Mouse (Mus musculus): ENCODE measurements around the gene Spink4. TPM values are rescaled to one million over a fixed set of nuclear protein-coding genes. Genes with fewer than 3 reads are reported as not detected.

Gene Spink4
- polyA plus RNA-seq, 1 experiment from 2014 or later, result not detected

DNA sequence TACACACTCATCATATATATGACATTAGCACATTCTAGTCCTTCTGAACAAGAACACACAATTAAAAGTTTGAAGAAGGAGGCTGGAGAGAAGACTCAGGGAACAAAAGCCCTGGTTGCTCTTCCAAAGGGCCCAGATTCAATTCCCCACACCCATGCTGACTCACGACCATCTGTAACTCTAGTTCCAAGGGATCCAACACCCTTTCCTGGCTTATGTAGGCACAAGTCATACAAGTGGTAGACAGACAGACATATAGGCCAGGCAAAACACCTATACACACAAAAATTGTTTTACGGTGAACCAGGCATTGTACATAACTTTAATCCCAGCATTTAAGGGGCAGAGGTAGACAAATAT is 34.7 kb upstream of the Spink4 start:
- H3K9ac ChIP-seq, result no peak overlapping the region
- H3K4me1 ChIP-seq, result no peaks in the 10 kb centered on the region
- H3K27ac ChIP-seq, result no peak overlapping the region
- H3K9me3 ChIP-seq, result no peaks in the 10 kb centered on the region
- no peaks in the 10 kb centered on the region for H3K36me3 ChIP-seq
- no peak overlapping the region for H3K4me2 ChIP-seq (replicated peaks)
- no peak for ATAC-seq (ENCODE audit: insufficient number of reproducible peaks, insufficient read depth, low FRiP score, low TSS enrichment)
- H3K27me3 ChIP-seq, result no peaks in the 10 kb centered on the region
- no peak overlapping the region for H3K4me3 ChIP-seq
- 80% methylated on average over 2 of the region's 2 CpGs for WGBS

DNA sequence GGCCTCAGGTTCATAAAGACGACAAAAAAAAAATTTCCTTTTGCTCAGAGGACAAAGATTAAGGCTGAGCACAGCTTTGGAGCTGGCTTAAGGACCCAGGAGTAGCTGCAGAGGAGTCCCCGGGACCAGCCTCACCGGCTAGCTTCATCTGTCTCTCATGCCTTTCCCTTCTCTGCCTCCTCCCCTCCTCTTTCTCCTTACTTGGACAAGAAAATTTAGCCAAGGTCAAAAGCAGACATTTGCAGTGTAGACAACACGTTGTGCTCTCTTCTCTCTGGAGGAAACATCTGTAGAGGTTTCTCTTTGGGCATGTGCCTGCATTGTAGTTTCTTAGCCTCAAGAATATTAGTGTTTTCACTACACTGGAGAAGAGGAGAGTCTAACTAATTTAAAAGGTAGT is 34.0 kb upstream of the Spink4 start:
- no peak for ATAC-seq (ENCODE audit: insufficient number of reproducible peaks, insufficient read depth, low FRiP score, low TSS enrichment)
- Histone ChIP-seq H3K4me2 (replicated peaks) (no peak overlapping the region), H3K4me3 (no peak overlapping the region), H3K4me1 (no peaks in the 10 kb centered on the region), H3K9ac (no peak overlapping the region), H3K9me3 (no peaks in the 10 kb centered on the region), H3K27me3 (no peaks in the 10 kb centered on the region), H3K36me3 (no peaks in the 10 kb centered on the region), H3K27ac (no peak overlapping the region)
- 74% methylated on average over 4 of the region's 4 CpGs for WGBS

DNA sequence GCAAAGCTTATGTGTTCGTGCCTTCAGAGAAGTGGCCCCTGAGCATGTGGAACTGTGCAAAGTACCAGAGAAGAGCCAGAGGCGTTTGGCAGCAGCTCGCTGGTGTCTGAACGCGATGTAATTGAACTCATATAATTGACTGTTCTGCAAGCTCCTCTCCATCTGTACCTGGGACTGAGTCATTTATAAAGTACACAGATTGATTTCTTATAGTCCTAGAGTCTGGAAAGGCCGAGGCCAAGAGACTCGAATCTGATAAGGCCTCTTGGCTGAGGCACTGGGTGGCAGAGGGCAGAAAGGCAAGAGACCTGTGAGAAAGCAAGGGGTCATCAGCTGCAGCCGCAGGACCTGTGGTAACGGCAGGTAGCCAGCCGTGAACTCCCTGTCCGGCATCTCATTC is 31.0 kb upstream of the Spink4 start:
- Histone ChIP-seq H3K4me3 (no peak overlapping the region), H3K36me3 (no peaks in the 10 kb centered on the region), H3K9ac (no peak overlapping the region), H3K4me1 (no peaks in the 10 kb centered on the region), H3K9me3 (no peaks in the 10 kb centered on the region), H3K27ac (no peak overlapping the region), H3K4me2 (replicated peaks) (no peak overlapping the region), H3K27me3 (no peaks in the 10 kb centered on the region)
- 78% methylated on average over 11 of the region's 11 CpGs for WGBS
- no peak for ATAC-seq (ENCODE audit: insufficient number of reproducible peaks, insufficient read depth, low FRiP score, low TSS enrichment)

DNA sequence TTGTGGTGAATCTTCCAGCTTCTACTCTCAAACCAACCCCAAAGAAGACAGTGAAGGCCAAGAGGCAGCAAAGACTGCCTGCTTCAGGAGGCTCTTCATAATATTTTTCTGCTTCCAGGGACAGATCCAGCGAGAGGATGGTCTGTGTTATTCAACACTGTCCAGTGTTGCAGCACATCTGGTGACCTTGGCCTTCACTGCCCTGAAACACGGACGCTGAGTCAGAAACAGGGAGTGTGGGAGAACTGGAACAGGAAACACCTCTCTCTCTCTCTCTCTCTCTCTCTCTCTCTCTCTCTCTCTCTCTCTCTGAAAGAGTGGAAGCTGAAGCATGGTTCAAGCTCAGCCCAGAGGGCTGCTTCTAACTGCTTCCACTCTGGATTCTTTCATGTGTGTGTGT is 30.6 kb upstream of the Spink4 start:
- H3K27me3 ChIP-seq, result no peaks in the 10 kb centered on the region
- ATAC-seq (ENCODE audit: insufficient number of reproducible peaks, insufficient read depth, low FRiP score, low TSS enrichment), result no peak
- no peak overlapping the region for H3K4me3 ChIP-seq
- no peak overlapping the region for H3K9ac ChIP-seq
- no peaks in the 10 kb centered on the region for H3K9me3 ChIP-seq
- H3K27ac ChIP-seq, result no peak overlapping the region
- WGBS, result 35% methylated on average over 3 of the region's 3 CpGs
- H3K36me3 ChIP-seq, result no peaks in the 10 kb centered on the region
- H3K4me2 ChIP-seq (replicated peaks), result no peak overlapping the region
- H3K4me1 ChIP-seq, result no peaks in the 10 kb centered on the region

DNA sequence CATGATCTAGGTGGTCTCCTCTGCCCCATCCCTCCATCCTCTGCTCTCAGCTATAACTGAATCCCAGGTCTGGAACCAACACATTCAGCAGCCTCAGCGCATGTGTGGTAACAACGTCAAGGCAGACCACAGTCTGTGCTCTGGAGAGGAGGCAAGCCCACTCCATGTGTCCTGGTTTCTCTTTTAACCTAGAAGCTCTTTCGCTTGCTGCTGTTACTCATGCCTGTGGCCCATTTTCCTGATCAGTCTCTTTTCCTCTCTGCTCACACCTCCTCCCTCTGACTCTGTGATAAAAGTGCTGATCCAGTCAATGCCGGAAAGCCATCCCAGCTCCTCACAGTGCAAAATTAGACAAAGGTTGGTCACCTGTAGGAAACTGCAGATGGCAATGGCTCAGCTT is 29.9 kb upstream of the Spink4 start:
- no peaks in the 10 kb centered on the region for H3K4me1 ChIP-seq
- H3K4me2 ChIP-seq (replicated peaks), result no peak overlapping the region
- no peak overlapping the region for H3K27ac ChIP-seq
- 90% methylated on average over 4 of the region's 4 CpGs for WGBS
- H3K9ac ChIP-seq, result no peak overlapping the region
- ATAC-seq (ENCODE audit: insufficient number of reproducible peaks, insufficient read depth, low FRiP score, low TSS enrichment), result no peak
- H3K27me3 ChIP-seq, result no peaks in the 10 kb centered on the region
- no peaks in the 10 kb centered on the region for H3K36me3 ChIP-seq
- no peak overlapping the region for H3K4me3 ChIP-seq
- no peaks in the 10 kb centered on the region for H3K9me3 ChIP-seq

DNA sequence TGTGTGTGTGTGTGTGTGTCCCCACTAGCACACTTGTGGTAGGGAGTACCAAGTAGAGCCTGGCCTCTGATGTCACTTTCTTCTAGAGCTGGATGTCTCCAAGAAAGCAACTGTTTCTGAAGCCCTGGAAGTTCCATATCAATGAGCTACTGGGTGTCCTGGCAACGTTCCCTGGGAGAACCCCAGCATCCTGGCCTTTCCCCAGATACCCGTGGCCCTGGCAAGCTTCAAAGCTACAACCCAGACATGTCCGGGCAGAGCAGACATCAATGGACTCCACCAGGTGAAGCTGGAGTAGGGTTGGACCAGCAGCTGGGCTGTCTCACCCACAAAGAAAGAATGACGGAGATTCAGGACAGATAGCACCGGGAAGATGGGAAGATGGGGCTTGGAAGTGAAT is 28.6 kb upstream of the Spink4 start:
- no peaks in the 10 kb centered on the region for H3K9me3 ChIP-seq
- no peak for ATAC-seq (ENCODE audit: insufficient number of reproducible peaks, insufficient read depth, low FRiP score, low TSS enrichment)
- H3K27me3 ChIP-seq, result no peaks in the 10 kb centered on the region
- H3K27ac ChIP-seq, result no peak overlapping the region
- no peak overlapping the region for H3K9ac ChIP-seq
- H3K4me1 ChIP-seq, result no peaks in the 10 kb centered on the region
- H3K4me3 ChIP-seq, result no peak overlapping the region
- no peak overlapping the region for H3K4me2 ChIP-seq (replicated peaks)
- 80% methylated on average over 5 of the region's 5 CpGs for WGBS
- no peaks in the 10 kb centered on the region for H3K36me3 ChIP-seq

DNA sequence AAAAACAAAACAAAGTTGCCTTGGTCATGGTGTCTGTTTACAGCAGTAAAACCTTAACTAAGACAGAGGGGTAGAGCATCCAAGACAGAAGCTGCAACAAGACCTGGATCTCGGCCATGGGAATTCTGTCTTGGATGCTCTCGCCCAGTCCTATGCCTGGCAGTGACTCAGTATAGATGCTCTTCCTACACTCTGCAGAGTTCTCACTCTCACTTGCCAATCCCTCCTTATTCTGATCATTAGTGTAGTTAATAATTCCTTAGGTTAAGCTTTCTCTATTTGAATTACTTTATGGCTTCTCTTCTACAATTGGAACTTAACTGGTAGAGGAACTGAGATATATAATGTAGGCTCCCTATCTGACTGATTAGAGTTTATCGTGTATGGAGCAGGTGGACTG is 24.7 kb upstream of the Spink4 start:
- WGBS, result 97% methylated on average over 3 of the region's 3 CpGs
- no peaks in the 10 kb centered on the region for H3K9me3 ChIP-seq
- no peak overlapping the region for H3K4me2 ChIP-seq (replicated peaks)
- no peaks in the 10 kb centered on the region for H3K36me3 ChIP-seq
- no peaks in the 10 kb centered on the region for H3K27me3 ChIP-seq
- no peak overlapping the region for H3K27ac ChIP-seq
- H3K4me1 ChIP-seq, result no peaks in the 10 kb centered on the region
- no peak for ATAC-seq (ENCODE audit: insufficient number of reproducible peaks, insufficient read depth, low FRiP score, low TSS enrichment)
- H3K4me3 ChIP-seq, result no peak overlapping the region
- no peak overlapping the region for H3K9ac ChIP-seq

DNA sequence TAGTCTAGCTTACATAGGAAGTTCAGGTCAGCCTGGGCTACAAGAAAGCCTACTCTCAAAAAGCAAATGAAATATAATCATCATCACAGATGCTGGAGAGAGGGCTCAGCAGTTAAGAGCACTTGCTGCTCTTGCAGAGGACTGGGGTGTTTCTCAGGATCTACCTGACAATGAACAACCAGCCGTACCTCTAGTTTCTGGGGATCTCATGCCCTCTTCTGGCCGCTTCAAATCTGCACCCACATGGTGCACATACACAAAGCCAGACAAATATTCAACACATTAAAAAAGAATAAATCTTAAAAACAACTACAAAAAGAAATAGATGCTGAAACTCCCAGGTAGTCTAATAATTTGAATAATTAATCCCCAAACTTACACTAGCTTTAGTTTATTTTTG is 24.2 kb upstream of the Spink4 start:
- 87% methylated on average over 2 of the region's 2 CpGs for whole genome bisulfite sequencing
- no peak overlapping the region for H3K4me3 ChIP-seq
- H3K36me3 ChIP-seq, result no peaks in the 10 kb centered on the region

DNA sequence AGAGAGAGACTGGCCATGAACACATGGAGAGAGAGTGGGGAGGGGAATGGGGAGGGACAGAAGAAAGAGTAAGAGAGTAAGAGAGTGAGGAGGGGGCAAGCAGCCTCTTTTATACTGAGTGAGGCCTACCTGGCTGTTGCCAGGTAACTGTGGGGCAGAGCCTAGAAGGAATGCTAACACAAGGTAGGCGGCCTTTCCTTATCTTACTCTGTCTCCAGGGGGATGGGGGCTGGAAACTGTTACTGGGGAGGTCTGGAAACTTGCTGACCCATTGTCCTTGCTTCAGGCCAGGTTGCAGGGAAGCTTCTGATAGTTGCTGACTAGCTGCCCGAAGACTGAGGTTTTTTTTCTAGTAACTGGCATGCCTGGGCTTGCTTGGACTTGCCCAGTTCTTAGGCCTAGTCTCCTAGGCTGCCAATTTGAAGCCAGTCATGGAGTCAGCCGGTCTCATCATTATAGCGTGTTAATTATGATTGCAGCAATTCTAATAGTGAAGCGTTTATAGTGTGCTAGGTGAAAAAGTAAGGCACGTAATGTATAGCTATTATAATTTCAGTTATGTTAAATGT is 21.3 kb upstream of the Spink4 start:
- Histone ChIP-seq H3K4me1 (no peaks in the 10 kb centered on the region), H3K9ac (no peak overlapping the region), H3K4me3 (no peak overlapping the region), H3K4me2 (replicated peaks) (no peak overlapping the region), H3K36me3 (no peaks in the 10 kb centered on the region), H3K27me3 (no peaks in the 10 kb centered on the region), H3K9me3 (no peaks in the 10 kb centered on the region), H3K27ac (no peak overlapping the region)
- ATAC-seq (ENCODE audit: insufficient number of reproducible peaks, insufficient read depth, low FRiP score, low TSS enrichment), result no peak
- 78% methylated on average over 6 of the region's 6 CpGs for WGBS

More for the DNA sequence above, 24.2 kb upstream of the Spink4 start:
- no peaks in the 10 kb centered on the region for H3K9me3 ChIP-seq
- H3K9ac ChIP-seq, result no peak overlapping the region
- no peaks in the 10 kb centered on the region for H3K4me1 ChIP-seq
- no peak overlapping the region for H3K27ac ChIP-seq
- no peak overlapping the region for H3K4me2 ChIP-seq (replicated peaks)
- ATAC-seq (ENCODE audit: insufficient number of reproducible peaks, insufficient read depth, low FRiP score, low TSS enrichment), result no peak
- H3K27me3 ChIP-seq, result no peaks in the 10 kb centered on the region

DNA sequence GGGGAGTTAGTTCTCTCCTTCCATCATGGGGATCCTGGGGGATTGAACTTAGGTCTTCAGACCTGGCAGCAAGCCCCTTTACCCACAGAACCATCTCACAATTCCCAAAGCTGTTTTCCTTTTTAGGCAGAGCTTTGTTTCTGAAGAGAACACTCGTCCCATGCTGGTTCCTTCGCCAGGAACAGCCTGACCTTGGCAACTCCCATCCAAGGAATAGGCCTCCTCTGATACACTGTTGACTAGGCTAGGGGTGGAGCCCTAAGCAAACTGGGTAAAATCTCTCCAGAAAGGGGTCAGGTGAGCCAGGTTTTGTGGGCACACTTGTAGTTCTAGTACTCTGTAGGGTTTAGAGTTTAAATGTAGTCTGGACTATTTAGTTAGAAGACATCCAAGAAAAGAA is 20.6 kb upstream of the Spink4 start:
- Histone ChIP-seq H3K36me3 (no peaks in the 10 kb centered on the region), H3K4me3 (no peak overlapping the region), H3K27ac (no peak overlapping the region), H3K27me3 (no peaks in the 10 kb centered on the region), H3K9ac (no peak overlapping the region), H3K4me2 (replicated peaks) (no peak overlapping the region), H3K9me3 (no peaks in the 10 kb centered on the region), H3K4me1 (no peaks in the 10 kb centered on the region)
- WGBS, result 69% methylated on average over 2 of the region's 2 CpGs
- ATAC-seq (ENCODE audit: insufficient number of reproducible peaks, insufficient read depth, low FRiP score, low TSS enrichment), result no peak

DNA sequence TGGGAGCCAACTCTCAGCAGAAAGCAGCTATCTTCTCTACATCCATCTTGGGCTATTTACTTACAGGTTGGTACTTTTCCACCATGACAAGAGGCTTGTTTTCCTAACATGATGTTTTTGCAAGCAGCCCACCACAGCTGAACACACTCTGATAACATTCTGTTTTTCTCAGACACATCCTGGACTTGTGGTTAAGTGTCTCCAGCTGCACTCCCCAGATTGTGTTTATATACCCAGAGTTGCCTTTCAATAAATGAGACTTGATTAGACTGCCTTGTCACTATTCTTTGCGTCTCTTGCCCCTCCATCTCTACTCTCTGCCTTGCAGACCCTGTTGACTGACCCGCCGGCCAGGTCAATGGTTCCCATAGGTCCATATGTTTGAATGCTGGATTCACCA is 19.8 kb upstream of the Spink4 start:
- no peak for ATAC-seq (ENCODE audit: insufficient number of reproducible peaks, insufficient read depth, low FRiP score, low TSS enrichment)
- H3K27ac ChIP-seq, result no peak overlapping the region
- no peaks in the 10 kb centered on the region for H3K4me1 ChIP-seq
- no peak overlapping the region for H3K4me2 ChIP-seq (replicated peaks)
- no peak overlapping the region for H3K4me3 ChIP-seq
- no peak overlapping the region for H3K9ac ChIP-seq
- 92% methylated on average over 3 of the region's 3 CpGs for WGBS
- H3K9me3 ChIP-seq, result no peaks in the 10 kb centered on the region
- no peaks in the 10 kb centered on the region for H3K27me3 ChIP-seq
- H3K36me3 ChIP-seq, result no peaks in the 10 kb centered on the region

DNA sequence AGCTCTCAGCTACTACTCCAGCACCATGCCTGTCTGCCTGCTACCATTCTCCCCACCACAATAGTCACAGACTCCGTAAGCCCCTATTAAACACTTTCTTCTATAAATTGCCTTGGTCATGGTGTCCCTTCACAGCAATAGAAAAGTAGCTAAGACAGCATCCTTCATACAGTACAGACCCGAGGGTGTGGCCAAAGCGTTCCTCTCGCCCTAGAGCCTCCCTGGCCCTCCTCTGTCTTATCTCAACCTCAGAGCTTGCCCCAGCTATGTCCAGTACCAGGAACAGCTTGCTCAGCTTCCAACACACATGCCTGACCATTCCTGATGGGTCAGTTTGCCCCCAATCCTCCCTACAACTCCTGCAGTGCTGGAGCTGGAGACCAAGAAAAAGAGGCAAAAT is 19.2 kb upstream of the Spink4 start:
- no peak for ATAC-seq (ENCODE audit: insufficient number of reproducible peaks, insufficient read depth, low FRiP score, low TSS enrichment)
- no peak overlapping the region for H3K4me3 ChIP-seq
- 86% methylated on average over 4 of the region's 4 CpGs for WGBS
- H3K36me3 ChIP-seq, result no peaks in the 10 kb centered on the region
- H3K9ac ChIP-seq, result no peak overlapping the region
- no peak overlapping the region for H3K27ac ChIP-seq
- H3K9me3 ChIP-seq, result no peaks in the 10 kb centered on the region
- no peaks in the 10 kb centered on the region for H3K27me3 ChIP-seq
- H3K4me1 ChIP-seq, result no peaks in the 10 kb centered on the region
- H3K4me2 ChIP-seq (replicated peaks), result no peak overlapping the region

DNA sequence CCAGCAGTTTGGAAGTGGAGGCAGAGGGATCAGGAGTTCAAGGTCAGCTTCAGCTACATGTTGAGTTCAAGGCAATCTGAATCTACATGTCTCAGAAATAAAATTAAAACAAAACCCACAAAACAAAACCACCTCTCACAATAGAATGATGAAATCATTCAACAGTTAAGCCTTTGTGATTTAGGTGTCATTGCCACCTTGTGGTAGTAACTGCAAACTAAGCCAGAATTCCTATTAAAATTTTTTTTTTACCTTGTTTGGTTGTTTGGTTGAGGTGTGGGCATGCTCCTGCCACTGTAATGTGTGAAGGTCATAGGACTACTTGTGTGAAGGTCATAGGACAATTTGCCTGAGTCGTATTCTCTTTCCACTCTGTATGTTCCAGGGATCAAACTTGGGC is 13.6 kb upstream of the Spink4 start:
- 28% methylated on average over 1 of the region's 1 CpGs for WGBS
- Histone ChIP-seq H3K9me3 (no peaks in the 10 kb centered on the region), H3K27ac (no peak overlapping the region), H3K4me2 (replicated peaks) (no peak overlapping the region), H3K36me3 (no peaks in the 10 kb centered on the region), H3K4me3 (no peak overlapping the region), H3K9ac (no peak overlapping the region), H3K4me1 (no peaks in the 10 kb centered on the region), H3K27me3 (no peaks in the 10 kb centered on the region)
- ATAC-seq (ENCODE audit: insufficient number of reproducible peaks, insufficient read depth, low FRiP score, low TSS enrichment), result no peak

Measured in embryonic facial prominence, embryonic 12.5 days (tissue).